Mouse (Mus musculus) spleen, adult 12 weeks (tissue): ENCODE data around the gene Tcl1b2.
"Not testable (repeated sequence)": the region's sequence is repeated elsewhere in the genome, so short reads cannot be mapped to it uniquely, and the experiment has no call there.

Experiments
- DNase-seq: peaks from one replicate; pipeline ENCODE4 v3.0.0; 2022; ENCODE audit warnings: low spot score

Gene Tcl1b2

GRCm38 (mm10) chr12:105145714-105146113 lies at the start of gene Tcl1b2:
Gene Tcl1b2 (plus strand): TSS chr12:105146014.
- no peak for DNase-seq

- DNase-seq, result no peak
Observed at GRCm38 (mm10) chr12:105099466-105100044, 46.3 kb upstream of the Tcl1b2 start.

GRCm38 (mm10) chr12:105102901-105103300 lies 42.9 kb upstream of the Tcl1b2 start:
- no peak for DNase-seq

- DNase-seq, result peak; percentile 54
Observed at GRCm38 (mm10) chr12:105104036-105104435, 41.8 kb upstream of the Tcl1b2 start.

- no peak for DNase-seq
Observed at GRCm38 (mm10) chr12:105105326-105105725, 40.5 kb upstream of the Tcl1b2 start.

- DNase-seq, result no peak
Observed at GRCm38 (mm10) chr12:105108856-105109255, 37.0 kb upstream of the Tcl1b2 start.

- no peak for DNase-seq
Observed at GRCm38 (mm10) chr12:105109406-105109805, 36.4 kb upstream of the Tcl1b2 start.

GRCm38 (mm10) chr12:105109812-105110211 lies 36.0 kb upstream of the Tcl1b2 start:
- DNase-seq, result no peak

GRCm38 (mm10) chr12:105112321-105112988 lies 33.4 kb upstream of the Tcl1b2 start:
- DNase-seq, result no peak

GRCm38 (mm10) chr12:105116648-105117047 lies 29.2 kb upstream of the Tcl1b2 start:
- DNase-seq, result no peak

GRCm38 (mm10) chr12:105125362-105125761 lies 20.5 kb upstream of the Tcl1b2 start:
- no peak for DNase-seq

- no peak for DNase-seq
Observed at GRCm38 (mm10) chr12:105126516-105126915, 19.3 kb upstream of the Tcl1b2 start.

- no peak for DNase-seq
Observed at GRCm38 (mm10) chr12:105127607-105128006, 18.2 kb upstream of the Tcl1b2 start.

- DNase-seq, result not testable (repeated sequence)
Observed at GRCm38 (mm10) chr12:105129494-105130205, 16.2 kb upstream of the Tcl1b2 start.

- DNase-seq, result not testable (repeated sequence)
Observed at GRCm38 (mm10) chr12:105134167-105134566, 11.6 kb upstream of the Tcl1b2 start.

GRCm38 (mm10) chr12:105134826-105135225 lies 11.0 kb upstream of the Tcl1b2 start:
- DNase-seq, result not testable (repeated sequence)

- not testable (repeated sequence) for DNase-seq
Observed at GRCm38 (mm10) chr12:105137729-105138128, 8.1 kb upstream of the Tcl1b2 start.

- DNase-seq, result no peak
Observed at GRCm38 (mm10) chr12:105143096-105143495, 2.7 kb upstream of the Tcl1b2 start.

- DNase-seq, result not testable (repeated sequence)
Observed at GRCm38 (mm10) chr12:105144928-105145327, 886 bp upstream of the Tcl1b2 start.

- not testable (repeated sequence) for DNase-seq
Observed at GRCm38 (mm10) chr12:105155286-105155685, 9.5 kb downstream of the Tcl1b2 start.

- DNase-seq, result no peak
Observed at GRCm38 (mm10) chr12:105158842-105159241, 13.0 kb downstream of the Tcl1b2 start.

- no peak for DNase-seq
Observed at GRCm38 (mm10) chr12:105159390-105159789, 13.6 kb downstream of the Tcl1b2 start, which contains the start of gene Tcl1b1. Gene Tcl1b1 (plus strand): TSS chr12:105159690.

GRCm38 (mm10) chr12:105166734-105167133 lies 20.9 kb downstream of the Tcl1b2 start:
- DNase-seq, result no peak
